Mouse (Mus musculus): ENCODE results near the gene Ryr1.

Gene Ryr1

DNA sequence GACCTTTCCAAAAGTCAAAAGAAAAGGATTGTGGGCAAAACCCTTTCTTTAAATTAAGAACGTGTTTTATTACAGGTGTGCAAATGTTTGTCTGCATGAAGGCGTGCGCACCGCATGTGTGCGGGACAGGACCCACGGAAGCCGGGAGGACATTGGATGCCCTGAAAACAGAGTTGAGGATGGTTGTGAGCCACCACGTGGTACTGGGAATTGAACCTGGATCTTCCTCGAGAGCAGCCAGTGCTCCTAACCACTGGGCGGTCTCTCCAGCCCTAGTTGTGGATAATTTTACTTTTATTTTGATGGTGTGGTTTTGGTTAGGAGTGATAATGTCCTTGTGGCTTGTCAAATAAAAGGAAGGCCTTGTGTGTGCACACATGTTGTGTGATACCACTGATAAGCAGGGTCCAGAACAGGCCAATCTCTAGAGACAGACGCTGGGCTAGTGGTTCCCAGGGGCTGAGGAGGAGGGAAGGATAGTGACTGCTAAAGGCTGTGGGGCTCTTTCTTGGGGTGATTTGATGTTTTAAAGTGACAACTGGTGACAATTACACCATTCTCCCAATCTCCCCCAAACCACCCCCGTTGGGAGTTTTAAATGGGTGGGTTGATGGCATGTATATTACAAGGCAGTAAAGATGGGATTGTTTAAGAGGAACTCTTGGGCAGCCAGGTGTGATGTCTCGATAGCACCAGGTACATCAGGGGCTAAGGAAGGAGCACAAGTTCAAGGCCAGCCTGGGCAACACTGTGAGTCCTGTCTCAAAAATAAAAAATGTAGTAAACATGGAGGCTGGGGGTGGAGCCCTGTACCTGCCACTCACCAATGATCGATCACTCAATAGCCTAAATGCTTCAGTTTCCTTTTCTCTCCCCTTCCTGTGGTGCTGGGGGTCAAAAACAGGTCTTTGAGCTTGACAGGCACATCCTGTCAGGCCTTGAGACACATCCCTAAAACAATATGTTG is 95.0 kb downstream of the Ryr1 start:
- no peak for DNase-seq

GRCm38 (mm10) chr7:29028761-29029160 is 96.2 kb downstream of the Ryr1 start:
- no peak for DNase-seq

DNA sequence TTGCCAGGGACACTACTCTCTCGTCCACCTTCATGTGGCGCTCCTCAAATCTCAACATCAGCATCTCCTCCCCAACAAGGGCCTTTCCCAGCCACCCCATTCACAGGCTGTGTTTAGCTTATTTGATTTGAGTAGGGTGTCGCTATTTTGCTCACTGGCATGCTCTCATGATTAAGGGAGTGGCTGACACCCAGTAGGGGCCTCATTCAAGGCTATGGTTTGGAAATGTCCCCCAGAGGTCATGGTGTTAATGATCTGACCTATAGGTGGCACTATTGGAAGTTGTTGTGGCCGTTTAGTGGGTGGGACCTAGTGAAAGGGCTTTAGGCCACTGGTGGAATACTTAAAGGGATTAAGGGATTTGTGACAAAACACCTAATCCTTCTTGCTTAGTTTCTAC is 98.2 kb downstream of the Ryr1 start:
- DNase-seq = no peak

GRCm38 (mm10) chr7:29026195-29026594 is 98.8 kb downstream of the Ryr1 start:
- DNase-seq = no peak

DNA sequence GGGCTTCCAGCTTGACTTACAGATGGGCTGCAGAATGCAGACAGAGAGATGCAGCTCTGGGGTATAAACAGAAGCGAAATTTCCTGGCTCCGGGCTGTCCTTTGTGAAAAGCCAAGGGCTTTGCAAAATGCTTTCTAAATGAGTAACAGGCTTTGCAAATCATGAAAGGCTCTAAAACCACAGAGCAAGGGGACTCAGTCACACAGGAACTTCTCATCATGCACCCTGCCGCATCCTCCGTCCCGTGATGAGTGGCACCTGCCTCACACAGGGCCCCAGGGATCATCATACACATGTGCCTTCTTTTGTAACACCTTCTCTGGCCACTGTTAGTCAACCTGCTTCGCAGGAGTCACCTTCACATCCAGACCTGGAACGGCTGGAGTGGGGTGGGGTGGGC is 99.4 kb downstream of the Ryr1 start:
- DNase-seq = no peak

GRCm38 (mm10) chr7:29023514-29023913 is 101.5 kb downstream of the Ryr1 start:
- no peak for DNase-seq

DNA sequence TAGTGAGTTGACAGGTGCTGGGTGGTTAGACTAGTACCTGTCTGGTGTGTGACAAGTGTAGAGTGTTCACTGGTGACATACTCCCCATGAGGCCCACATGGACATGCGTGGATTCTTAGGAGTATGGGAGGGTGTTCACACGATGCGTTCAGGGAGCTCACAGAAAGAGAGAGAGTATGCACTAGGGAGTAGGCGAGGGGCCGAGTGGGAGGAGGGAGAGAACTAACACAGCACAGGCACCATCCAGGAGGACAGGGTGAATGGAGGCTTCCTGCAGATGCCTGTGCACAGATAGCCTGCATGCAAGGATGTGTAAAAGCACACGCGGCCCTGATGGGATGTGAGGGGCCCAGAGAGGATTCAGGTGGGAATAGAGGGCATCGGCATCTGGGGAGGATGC is 102.5 kb downstream of the Ryr1 start:
- DNase-seq = no peak

DNA sequence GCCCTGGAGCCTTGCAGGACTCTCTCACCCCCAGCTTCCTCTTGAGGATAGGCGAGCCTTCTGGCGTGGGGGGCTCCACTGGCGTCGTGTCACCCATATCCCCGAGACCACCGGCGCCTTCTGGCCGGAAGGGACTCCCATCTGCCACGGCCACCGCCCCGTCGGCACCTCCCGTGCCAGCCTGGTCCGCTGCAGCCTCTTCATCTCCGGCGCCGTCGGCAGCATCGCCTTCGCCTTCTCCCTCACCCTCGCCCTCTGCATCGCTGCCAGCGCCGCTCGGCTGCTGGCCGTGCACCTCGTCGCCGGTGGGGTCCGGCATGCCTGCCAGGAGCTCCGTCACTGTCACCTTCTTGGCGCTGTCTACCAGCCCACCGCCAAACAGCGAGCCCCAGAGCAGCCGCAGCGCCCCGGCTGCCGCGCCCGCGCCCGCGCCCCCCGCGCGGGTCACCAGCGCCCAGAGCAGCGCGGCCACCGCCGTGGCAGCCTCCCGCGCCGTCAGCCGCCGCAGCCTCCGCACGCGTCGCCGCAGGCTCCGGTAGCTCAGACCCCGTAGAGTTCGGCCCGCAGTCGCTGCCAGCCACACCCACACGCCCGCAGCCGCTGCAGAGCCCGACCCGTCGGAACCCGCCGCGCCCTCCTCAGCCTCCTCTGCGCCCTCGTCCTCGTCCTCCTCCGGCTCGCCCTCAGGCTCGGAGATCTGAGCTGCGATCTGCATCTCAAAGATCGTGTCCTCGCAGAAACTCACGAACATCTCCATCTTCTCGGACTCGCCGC is 105.3 kb downstream of the Ryr1 start:
- DNase-seq = no peak

DNA sequence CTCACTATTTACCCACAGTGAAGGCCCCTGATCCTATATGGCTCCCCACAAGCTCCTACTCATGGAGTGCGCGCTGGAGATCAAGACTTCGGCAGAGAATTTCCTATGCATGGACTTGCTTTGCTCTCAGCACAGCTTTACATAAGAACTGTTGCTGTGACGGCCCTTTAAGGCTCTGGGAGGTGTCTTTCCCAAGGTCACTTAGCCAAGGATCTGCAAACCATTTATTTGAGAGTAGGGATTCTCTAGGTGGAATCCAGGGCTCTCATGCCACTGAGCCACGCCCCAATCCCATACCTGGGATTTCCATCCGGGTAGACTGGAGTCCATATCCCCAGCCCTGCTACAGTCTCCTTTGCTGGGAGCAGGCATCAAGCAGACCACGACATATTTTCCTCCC is 107.8 kb downstream of the Ryr1 start:
- DNase-seq = no peak

DNA sequence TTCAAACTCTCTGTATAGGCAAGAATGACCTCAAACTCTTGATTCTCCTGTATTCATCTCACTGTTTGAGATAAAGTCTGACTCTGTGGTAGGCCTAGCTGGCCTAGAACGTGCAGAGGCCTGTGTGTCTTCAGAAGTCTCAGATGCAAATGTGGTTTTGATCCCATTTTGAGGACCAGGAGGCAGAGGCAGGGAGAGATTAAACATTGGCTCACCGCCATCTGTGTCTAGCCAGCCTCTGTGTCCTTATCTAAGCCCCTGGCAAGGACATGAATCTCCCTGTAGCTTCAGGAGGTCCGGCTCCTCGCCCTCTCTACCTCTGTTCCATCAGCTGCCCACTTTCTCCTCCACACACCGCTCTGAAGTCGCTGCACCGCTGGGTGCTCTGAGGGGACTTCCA is 108.5 kb downstream of the Ryr1 start:
- DNase-seq = no peak

GRCm38 (mm10) chr7:29014984-29015383 is 110.0 kb downstream of the Ryr1 start:
- DNase-seq = no peak

- no peak for DNase-seq
These were observed 116.3 kb downstream of the Ryr1 start for GRCm38 (mm10) chr7:29008714-29009113.

DNA sequence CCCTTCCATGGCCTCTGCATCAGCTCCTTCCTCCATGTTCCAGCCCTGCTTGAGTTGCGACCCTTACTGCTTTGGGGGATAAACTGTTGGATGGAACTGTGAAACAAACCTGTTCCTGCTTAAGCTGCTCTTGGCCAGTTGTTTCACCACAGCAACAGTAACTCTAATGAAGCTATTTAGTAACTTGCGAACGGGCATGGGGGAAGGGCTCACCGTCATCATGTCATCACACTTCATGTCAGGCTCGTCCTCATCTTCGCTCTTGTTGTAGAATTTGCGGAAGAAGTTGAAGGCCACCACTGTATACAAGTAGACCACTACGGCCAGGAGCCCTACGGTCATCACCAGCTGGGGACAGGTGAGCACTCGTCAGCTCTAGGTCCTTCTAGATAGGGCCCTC is 116.8 kb downstream of the Ryr1 start:
- DNase-seq = no peak

DNA sequence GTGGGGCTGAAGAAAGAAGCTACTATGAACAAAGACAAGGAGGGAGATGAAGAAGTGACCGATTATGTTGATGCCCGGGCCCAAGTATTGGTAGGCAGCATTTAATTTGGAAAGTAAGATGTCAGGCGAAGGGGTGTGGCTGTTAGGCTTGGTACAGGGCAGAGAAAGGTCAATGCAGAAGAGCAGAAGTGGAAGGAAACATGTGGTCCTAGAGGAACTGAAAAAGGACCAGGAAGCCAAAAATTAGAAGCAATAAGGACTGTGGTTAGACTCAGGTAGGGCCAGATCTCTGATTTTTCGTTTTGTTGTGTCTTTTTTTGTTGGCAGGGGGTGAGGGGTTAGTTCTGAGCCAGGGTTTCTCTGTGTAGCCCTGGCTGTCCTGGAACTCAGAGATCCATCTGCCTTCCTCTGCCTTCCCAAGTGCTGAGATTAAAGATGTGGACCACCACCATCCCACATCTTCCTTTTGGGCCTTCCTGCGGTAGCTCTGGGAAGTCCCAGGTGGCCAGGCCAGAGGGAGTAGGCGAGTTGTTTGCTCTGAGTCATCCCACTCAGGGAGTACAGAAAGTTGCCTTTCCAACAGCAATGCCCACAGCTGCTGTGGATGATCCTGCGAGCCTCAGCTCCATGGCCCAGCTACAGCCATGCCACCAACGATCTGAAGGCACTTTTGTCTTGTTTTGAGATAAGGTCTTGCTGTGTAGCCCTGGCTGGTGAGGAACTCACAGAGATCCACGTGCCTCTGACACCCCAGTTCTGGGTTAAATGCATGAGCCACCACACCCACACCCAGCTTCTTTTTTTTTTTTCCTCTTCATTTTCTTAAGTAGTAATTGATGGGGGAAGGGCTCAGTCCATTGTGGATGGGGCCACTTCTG is 117.5 kb downstream of the Ryr1 start:
- no peak for DNase-seq

GRCm38 (mm10) chr7:29000651-29001605 is 124.1 kb downstream of the Ryr1 start:
- no peak for DNase-seq

- DNase-seq = no peak
These were observed 131.6 kb downstream of the Ryr1 start for GRCm38 (mm10) chr7:28993402-28993801.

DNA sequence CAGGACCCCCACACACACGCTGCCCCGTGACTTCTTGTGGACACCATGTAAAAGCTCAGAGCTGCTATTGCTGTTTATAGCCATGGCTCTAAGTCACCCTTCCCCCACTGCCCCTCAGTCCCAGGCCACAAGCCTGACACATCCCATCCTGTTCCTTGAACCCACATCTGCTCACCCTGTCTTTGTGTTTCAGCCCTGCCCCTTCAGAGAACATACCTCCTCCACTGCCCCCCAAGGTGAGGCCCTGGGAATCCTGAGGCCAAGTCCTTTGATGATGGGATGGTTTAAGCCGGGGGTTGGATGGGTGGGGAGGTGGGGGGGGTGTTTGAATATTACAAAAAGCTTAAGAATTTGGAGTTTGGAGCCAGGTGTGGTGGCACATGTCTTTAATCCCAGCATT is 132.0 kb downstream of the Ryr1 start:
- no peak for DNase-seq

DNA sequence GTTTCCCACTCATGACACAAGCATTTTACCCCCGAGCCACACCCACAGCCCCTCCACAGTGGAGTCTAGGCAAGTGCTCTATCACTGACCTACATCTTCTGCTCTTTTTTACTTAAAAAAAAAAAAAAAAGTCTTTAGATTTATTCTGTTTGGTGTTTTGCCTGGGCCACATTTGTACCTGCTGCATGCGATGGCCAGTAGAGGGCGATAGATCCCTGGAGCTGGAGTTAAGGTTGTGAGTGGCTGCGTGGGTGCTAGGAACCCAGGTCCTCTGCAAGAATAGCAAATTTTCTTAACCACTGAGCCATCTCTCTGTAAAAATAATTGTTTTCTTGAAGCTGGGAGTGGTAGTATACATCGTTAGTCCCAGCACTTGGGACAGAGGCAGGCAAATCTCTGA is 133.4 kb downstream of the Ryr1 start:
- no peak for DNase-seq

DNA sequence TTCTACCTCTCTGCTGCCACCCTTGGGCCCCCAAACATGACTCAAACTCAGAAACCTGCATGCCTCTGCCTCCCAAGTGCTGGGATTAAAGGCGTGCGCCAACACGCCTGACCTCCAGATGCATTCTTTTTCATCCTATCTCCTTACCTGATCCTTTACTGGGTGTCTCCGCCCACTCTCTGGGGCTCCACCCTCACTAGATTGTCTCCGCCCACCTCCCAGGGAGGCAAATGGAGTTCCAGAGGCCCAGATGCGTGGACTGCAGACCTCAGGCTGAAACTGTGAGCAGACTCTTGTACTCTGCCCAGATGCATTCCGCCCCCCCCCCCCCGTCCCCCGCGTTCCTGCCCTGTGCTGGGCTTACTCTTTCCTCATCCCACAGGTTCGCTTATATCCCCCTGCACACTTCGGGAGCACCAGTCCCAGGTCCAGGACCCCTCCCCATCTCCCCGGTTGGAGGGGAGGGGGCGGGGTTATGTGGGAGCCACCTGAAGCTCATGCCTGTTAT is 134.2 kb downstream of the Ryr1 start:
- DNase-seq = no peak

DNA sequence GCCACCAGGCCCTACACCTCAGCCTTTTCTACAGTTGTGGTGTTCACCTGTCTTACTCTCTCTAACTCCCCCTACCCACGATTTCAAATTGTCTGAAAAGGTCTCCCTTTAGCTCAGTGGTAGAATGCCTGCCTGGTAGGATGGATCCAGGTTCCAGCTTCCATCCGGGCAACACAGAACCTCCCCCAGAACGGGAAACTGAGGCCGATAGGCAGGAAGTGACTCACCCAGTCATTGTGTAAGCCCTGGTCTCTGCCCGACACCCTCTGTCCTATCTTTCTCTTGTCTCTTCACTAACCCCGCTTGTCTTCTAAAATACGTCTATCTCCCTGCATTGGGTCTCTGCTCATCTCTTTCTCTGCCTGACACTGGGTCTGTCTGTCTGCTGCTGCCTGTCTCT is 139.8 kb downstream of the Ryr1 start:
- no peak for DNase-seq

GRCm38 (mm10) chr7:28984452-28984851 is 140.5 kb downstream of the Ryr1 start:
- no peak for DNase-seq

DNA sequence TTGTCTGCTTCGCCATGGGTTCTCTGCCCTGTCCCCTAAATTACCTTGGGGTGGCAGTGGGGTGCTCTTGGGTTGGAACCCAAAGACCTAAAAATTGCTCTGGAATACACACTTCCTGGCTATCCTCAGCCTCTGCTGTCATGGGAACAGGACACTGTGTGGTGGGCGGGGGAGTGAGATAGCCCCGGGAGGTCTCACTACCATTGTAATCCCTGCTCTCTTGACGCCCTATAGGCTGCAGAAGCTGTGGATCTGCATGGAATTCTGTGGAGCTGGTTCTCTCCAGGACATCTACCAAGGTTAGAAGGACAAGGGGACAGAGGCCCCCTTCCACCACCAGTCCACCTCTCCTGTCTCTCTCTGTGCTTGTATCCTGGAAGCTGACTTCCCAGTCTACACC is 141.1 kb downstream of the Ryr1 start:
- DNase-seq = no peak

Data from cerebellum, adult 9-10 months (tissue).